Mouse (Mus musculus): Measurements from ENCODE around the gene Gm21983. TPM values are rescaled to one million over a fixed set of nuclear protein-coding genes. Genes with fewer than 3 reads are reported as not detected.

Gene Gm21983
- total RNA-seq, 2 experiments from 2014 or later, result 0.31 TPM; not detected in 1

- DNase-seq, result no peak
- intact Hi-C loops (cut with DNase I), result loop anchor here (5.0 to 10.0 kb wide), 2 partner anchors 168 to 310 kb away; partner anchors contain the start of gene Sertad3
These were observed 16.6 kb downstream of the Gm21983 start for GRCm38 (mm10) chr7:27164112-27164947.

DNA sequence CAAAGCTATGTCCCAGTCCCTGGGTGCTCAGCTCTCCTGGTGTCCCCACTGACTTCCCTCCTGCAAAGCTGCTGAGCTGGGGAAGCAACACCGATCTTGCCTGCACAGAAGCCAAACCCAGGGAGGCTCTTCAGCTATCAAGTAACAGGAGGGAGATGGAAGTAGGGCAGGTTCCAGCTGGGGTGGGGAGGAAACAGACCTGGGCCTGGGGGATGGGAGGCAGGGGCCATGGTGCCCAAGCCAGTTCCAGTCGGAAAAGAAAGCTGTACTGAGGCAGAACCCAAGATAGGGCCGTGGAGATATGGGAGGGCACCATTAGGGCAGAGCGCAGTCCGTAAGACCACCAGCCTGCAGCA is 17.5 kb downstream of the Gm21983 start:
- intact Hi-C loops (cut with DNase I), result loop anchor here (5.0 to 10.0 kb wide), 2 partner anchors 169 to 311 kb away; partner anchors contain the start of gene Sertad3
- no peak for DNase-seq

GRCm38 (mm10) chr7:27162780-27163449 is 18.0 kb downstream of the Gm21983 start:
- DNase-seq, result no peak
- intact Hi-C loops (cut with DNase I), result loop anchor here (5.0 to 10.0 kb wide), 2 partner anchors 169 to 312 kb away; partner anchors contain the start of gene Sertad3

DNA sequence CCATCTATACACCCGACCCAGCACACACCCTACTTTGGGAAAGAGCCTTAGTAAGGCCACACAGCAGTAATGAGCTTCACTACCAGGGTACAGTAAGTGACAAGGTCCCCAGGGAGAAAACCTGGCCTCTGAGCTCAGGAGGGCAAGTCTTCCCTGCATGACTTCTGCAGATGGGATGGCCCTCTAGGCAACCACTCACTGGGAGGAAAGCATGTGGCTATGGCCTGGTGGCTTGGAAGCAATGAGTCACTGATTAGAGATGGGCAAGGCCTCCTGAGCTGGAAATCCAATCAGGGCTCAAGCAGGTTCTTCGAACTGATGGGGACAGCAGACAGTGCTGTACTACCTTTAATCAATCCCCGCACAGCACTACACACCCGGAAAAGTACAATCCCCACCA is 19.1 kb downstream of the Gm21983 start:
- DNase-seq, result no peak
- intact Hi-C loops (cut with DNase I), result loop anchor here (5.0 to 10.0 kb wide), 2 partner anchors 171 to 313 kb away; partner anchors contain the start of gene Sertad3

DNA sequence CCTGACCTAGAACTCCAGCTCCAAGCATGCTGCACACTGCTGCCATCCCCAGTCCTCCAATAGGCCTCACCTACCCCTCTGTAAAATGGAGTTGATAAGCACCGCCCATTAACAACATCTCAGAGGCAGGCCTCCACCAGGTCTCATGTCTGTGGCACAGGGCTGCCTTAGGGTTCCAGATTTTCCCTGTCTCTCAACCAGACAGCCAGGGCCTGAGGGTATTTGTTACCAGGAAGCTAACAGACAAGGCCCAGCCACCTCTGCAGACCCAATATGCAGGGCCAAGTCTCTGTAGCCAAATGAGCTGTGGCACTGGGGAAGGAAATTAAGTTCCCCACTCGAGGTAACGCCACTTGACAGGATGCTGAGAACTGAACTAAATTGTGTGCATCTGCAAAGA is 20.0 kb downstream of the Gm21983 start:
- intact Hi-C loops (cut with DNase I), result loop anchor here (5.0 to 10.0 kb wide), 2 partner anchors 171 to 314 kb away; partner anchors contain the start of gene Sertad3
- DNase-seq, result no peak

DNA sequence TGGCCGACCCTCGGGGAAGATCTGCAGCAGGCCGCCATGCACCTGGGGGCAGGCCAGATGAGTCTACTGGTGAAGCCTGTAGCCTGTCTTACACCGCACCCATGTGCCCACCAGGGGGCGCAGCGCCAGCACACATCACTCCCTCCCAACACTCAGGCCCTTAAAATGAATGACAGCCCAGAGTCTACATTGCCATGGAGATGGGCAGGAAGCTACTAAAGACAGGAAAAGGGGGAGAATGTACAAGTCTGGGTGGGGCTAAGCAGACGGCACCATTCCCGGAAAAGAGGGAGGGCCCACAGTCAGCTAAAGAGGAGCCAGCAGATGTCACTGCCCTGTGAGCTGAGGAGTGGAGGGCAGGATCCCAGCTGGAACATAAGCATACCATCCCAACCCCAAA is 21.0 kb downstream of the Gm21983 start:
- intact Hi-C loops (cut with DNase I), result loop anchor here (5.0 to 10.0 kb wide), 2 partner anchors 172 to 315 kb away; partner anchors contain the start of gene Sertad3

GRCm38 (mm10) chr7:27159256-27159655 is 21.6 kb downstream of the Gm21983 start:
- intact Hi-C loops (cut with DNase I), result no loop called here
- no peak for DNase-seq

More for the DNA sequence above, 21.0 kb downstream of the Gm21983 start:
- DNase-seq, result peak; percentile 88 to 91

- intact Hi-C loops (cut with DNase I), result no loop called here
These were observed 22.7 kb downstream of the Gm21983 start for GRCm38 (mm10) chr7:27158171-27158570.

DNA sequence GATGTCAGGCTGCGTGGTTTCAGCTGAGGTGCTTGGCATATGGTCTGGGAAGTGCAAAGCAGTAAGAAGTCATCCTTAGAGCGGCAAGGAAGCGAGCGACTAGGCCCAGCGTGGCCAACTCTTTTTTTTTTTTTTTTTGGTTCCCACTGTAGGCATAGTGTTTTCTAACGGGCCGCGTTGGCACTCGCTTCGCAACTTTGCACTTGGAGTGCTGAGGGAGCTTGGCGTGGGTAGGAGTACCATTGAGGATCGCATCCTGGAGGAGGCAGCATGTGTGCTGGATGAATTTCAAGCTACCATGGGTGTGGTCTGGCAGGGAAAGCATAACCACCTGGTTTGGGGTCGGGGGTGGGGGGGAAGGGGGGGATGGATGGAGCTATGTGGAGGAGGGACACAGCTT is 24.9 kb downstream of the Gm21983 start:
- intact Hi-C loops (cut with DNase I), result no loop called here
- no peak for DNase-seq

More at GRCm38 (mm10) chr7:27158171-27158570, 22.7 kb downstream of the Gm21983 start:
- no peak for DNase-seq

DNA sequence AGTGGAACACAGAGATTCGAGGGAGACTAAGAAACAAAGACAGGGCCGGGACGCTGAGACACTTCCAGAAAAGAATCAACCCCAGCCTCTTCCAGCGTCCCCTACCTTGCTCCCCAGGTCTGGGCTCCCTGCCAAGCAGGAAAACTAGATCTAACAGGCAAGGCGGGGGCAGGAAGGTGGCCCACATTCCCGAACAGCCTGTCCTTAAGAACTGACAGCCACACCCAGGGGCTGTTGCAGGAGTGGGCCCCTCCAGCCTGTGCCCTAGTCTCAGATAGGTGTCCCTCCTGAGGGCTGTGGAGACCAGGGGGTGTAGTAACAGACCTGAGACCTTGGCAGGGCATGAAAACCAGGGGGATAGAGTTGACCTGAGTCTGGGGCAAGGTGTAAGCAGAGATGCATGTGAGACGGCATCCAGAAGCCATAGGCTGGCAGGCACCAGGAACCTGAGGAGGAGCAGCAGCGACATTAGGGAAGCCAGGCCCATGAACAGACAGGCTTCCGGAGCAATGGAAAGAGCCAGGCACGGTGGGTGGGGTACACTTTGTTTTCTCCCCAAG is 27.6 kb downstream of the Gm21983 start, which contains the start of gene Cyp2t4:
Gene Cyp2t4, plus strand, starts transcription at position 510 of the 560 bp plus-strand sequence.
- DNase-seq, result peak in 1 of 2 experiments; percentile 30
- intact Hi-C loops (cut with DNase I), result no loop called here

- DNase-seq, result no peak
- intact Hi-C loops (cut with DNase I), result no loop called here
These were observed 44.4 kb downstream of the Gm21983 start for GRCm38 (mm10) chr7:27136410-27136996.

DNA sequence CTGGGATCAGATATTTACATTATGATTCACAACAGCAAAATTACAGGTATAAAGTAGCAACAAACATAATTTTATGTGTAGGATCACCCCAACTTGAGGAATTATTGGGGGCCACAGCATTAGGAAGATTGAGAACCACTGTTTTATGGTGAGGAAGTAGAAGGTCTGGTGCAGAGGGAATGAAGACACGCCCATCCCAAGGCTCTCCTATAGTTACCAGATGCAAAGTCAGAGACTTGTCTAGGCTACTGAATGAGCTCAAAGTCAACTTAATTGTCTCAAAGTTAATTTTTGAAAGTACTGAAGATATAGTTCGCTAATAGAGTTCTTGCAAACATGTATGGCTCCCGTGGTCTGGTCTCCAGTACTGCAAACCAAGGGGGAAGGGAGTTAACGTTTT is 47.1 kb downstream of the Gm21983 start:
- DNase-seq, result no peak
- intact Hi-C loops (cut with DNase I), result loop anchor here (2.0 kb wide), 1 partner anchor 143 kb away; no protein-coding TSS in a partner anchor

GRCm38 (mm10) chr7:27133156-27133555 is 47.7 kb downstream of the Gm21983 start:
- peak; percentile 14 to 26 for DNase-seq
- intact Hi-C loops (cut with DNase I), result loop anchor here (2.0 kb wide), 1 partner anchor 144 kb away; no protein-coding TSS in a partner anchor

GRCm38 (mm10) chr7:27132588-27132987 is 48.3 kb downstream of the Gm21983 start:
- peak; percentile 43 to 76 for DNase-seq
- intact Hi-C loops (cut with DNase I), result loop anchor here (1.0 to 2.0 kb wide), 2 partner anchors 144 to 153 kb away; no protein-coding TSS in a partner anchor

DNA sequence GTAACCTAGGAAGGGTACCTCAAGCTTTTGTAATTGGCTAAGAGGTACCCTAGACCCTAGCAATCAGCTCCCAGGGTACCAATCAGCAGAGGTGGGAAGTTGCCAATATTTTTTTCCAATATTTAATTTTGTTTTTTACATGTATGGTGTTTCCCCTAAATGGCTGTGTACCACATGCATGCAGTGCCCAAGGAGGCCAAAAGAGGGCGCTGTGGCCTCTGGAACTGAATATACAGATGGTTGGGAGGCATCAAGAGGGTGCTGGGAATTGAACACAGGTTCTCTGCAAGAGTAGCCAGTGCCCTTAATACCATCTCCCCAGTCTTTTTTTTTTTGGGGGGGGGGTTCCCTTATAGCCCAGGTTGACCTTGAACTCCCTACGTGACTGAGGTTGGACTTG is 49.5 kb downstream of the Gm21983 start:
- DNase-seq, result no peak
- intact Hi-C loops (cut with DNase I), result no loop called here

DNA sequence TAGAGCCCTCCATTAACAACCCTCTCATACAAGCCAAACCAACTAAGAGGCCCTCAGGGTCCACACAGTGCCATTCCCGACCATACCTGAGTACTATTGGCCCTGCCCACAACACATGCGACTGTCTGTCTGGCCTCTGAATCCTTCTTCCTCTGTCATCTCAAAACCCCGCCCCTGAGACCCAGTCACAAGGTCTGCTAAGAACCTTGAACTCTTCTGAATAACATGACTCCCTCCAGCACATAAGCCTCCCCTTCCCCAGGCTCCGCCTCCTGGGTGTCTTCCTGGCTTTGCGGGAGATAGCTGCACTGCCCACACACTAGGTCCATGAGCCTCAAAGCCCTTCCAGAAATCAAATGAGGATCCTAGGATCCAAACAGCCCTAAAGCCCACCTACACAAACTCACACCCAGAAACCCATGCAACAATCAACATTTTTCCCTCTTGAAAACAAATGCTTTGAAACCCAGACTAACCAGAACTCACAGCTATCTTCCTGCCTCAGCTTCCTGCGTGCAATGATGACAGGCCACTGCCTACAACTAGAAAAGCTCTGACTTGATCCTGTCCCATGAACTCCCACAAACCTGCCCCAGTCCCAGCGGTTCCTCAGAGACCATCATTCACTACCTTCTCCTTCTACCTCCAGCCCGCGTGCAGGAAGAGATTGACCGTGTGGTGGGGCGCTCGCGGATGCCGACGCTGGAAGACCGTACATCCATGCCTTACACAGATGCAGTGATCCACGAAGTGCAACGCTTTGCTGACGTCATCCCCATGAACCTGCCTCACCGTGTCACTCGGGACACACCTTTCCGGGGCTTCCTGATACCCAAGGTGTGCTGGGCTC is 50.1 kb downstream of the Gm21983 start:
- intact Hi-C loops (cut with DNase I), result no loop called here
- no peak for DNase-seq

- intact Hi-C loops (cut with DNase I), result loop anchor here (10.0 kb wide), 1 partner anchor 1275 kb away; no protein-coding TSS in a partner anchor
- DNase-seq, result no peak
These were observed 51.1 kb downstream of the Gm21983 start for GRCm38 (mm10) chr7:27129811-27130210.

GRCm38 (mm10) chr7:27128946-27129345 is 51.9 kb downstream of the Gm21983 start:
- intact Hi-C loops (cut with DNase I), result loop anchor here (10.0 kb wide), 1 partner anchor 1274 kb away; no protein-coding TSS in a partner anchor
- DNase-seq, result no peak

GRCm38 (mm10) chr7:27128162-27128561 is 52.7 kb downstream of the Gm21983 start:
- DNase-seq, result peak; percentile 40 to 41
- intact Hi-C loops (cut with DNase I), result loop anchor here (10.0 kb wide), 1 partner anchor 1273 kb away; no protein-coding TSS in a partner anchor

Data from heart, postnatal 10 days (tissue).